Mouse (Mus musculus): Measurements from ENCODE around the gene Plagl1.

DNA sequence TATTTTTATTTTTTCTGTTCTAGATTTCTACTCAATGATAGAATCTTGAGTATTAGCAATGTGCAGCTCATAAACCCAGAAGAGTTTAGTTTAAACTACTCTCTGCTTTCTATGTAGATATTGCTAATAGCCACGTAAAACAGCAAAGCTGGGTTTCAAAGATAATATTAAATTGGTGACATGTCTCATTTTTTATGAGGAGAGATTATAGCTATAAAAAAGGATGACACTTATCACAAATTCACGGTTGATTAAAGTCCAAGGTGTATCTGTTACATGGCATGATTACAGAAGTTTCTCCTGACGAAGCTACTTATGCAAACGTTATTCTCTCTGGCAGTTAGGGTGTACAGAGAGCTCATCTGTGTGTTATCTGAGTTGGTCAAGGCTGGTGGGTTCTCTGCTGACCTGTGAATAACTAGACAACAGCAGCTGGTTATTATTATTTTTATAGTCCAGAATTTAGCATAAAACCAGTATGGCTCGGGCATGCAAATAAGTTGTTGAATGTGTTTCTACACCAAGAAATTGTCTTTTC lies 20.6 kb upstream of the Plagl1 start:
- no peak for TF ChIP-seq CTCF (IDR thresholded peaks at IDR 0.05; ENCODE audit: low read depth)
- TF ChIP-seq EP300 (IDR thresholded peaks at IDR 0.05; ENCODE audit: low read depth) = no peak
